Mouse (Mus musculus) hematopoietic stem cell, adult 5-6 weeks (primary cell): ENCODE data around the gene Syt13. TPM values are rescaled to one million over a fixed set of nuclear protein-coding genes. Genes with fewer than 3 reads are reported as not detected.
A peak's percentile ranks its signal among the peaks of the same experiment; 100 is the strongest.

ENCODE experiments used
- ATAC-seq, 2 experiments: fragments of 125-278 bp in 1 of 2; replicated peaks in 1 of 2; 2 replicates each; pipeline ENCODE4 v1.8.0; 2016 to 2017; ENCODE audit warnings: inconsistent platforms in 2 of 2, mild to moderate bottlenecking in 2 of 2, moderate number of reproducible peaks in 2 of 2, low read depth in 1 of 2, moderate TSS enrichment in 1 of 2; ENCODE audit not compliant: low FRiP score in 2 of 2, poor library complexity in 2 of 2, severe bottlenecking in 2 of 2, insufficient read depth in 1 of 2, low TSS enrichment in 1 of 2
- total RNA-seq: library from RNA; stranded (forward); fragments of 172-1452, 232-1000 nt; gene quantifications from 2 replicates; pipeline ENCODE4 v1.2.3, GENCODE M21; 2017

Gene Syt13
- total RNA-seq, 1 experiment from 2014 or later: not detected

- 0 out of 4 replicates have a peak, but pooled peaks of 1 of the 2 experiments have one; percentile 5 for ATAC-seq
Observed at GRCm38 (mm10) chr2:92982591-92983272, 67.8 kb downstream of the Syt13 start.

- ATAC-seq: peak in 1 of 2 experiments; percentile 9; a peak in 1 of 4 replicates
Observed at GRCm38 (mm10) chr2:92983273-92983620, 68.3 kb downstream of the Syt13 start.

- no peak for ATAC-seq
Observed at GRCm38 (mm10) chr2:92984321-92985108, 69.6 kb downstream of the Syt13 start.

DNA sequence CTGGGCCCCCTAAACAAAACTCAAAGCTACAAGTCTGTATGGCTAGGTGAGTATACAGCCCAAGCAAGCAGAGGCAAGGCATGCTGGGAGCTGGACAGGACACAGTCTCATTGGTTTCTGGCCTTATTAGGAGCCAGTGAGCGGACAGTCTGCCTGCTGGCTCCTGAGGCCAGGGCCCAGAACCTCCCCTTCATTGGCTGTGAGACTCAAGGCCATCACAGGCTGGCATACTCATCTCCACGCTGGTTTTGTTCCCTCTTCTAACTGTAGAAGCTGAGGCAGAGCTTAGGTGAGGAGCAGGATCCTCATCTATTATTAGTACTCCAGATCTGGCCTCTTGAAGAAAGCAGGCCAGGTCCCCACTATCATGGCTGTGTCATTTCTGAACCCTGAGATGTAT is 70.3 kb downstream of the Syt13 start:
- ATAC-seq: no peak

GRCm38 (mm10) chr2:92985600-92985999 is 70.7 kb downstream of the Syt13 start:
- no peak for ATAC-seq

DNA sequence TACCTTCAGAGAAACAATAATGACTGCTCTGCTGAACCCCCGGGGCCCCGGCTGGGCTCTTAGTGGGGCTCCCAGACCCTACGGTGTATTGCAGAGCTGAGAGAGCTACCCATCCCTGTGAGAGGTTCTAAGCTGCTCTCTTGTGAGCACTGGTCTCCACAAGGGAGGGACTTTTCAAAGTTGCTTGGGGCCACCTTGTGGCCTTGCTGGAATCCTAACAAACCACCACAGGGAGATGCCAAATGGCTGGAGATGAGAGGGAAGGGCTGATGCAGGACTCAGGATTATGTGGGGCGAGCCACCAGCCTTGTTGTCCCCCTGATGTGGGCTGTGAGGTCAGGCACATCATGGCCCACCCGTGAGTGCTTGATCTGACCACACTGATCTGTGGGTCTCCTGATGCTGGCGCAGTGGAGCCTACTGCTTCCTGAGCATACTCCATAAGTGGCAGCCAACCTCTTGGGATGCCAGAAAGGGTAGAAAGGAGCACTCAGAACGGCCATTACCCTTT is 72.3 kb downstream of the Syt13 start:
- ATAC-seq: no peak

GRCm38 (mm10) chr2:92987901-92988631 is 73.2 kb downstream of the Syt13 start:
- ATAC-seq: peak; percentile 44 to 63

DNA sequence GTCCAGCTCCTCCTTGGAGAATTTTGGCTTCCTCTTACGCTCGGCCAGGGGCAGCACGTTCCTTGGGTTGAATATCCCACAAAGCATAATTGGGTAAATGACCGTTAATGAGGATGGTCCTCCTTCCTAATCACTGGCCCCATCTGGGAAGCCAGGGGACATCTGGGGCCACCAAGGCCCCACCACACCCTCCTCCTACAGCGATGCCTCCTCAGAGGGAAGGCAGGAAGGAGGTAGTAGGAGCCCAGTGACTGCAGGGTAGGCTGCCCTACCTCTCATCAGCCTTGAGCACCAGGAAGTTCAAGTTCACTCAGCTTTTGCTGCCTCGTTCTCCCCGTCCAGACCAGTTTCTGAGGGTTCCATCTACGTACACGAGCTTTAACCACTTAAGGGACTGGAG is 74.7 kb downstream of the Syt13 start:
- no peak for ATAC-seq

DNA sequence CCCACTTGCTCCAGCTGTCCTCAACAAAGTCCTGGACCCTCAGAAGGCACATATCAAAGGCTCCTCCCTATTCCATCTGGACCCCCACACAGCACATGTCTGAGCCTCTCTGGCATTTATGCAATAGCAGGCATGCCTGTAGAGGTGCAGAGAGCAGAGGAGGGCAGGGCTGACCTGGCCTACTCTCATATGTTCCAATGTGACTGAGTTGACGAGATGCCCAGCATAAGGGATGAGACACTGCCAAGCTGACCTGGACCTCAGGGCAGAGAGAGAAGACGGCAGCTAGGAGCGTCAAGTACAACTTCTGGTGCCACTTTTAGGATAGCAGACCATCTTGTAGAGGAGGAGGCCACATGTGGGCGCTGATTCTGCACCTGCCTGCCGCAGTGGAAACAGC is 77.1 kb downstream of the Syt13 start:
- ATAC-seq: no peak

GRCm38 (mm10) chr2:93005028-93005427 is 90.1 kb downstream of the Syt13 start:
- no peak for ATAC-seq

Other genes starting within 250 kb of the Syt13 start
- 9.3 and 14.1 TPM in 2 replicates for gene Prdm11, start 131.1 kb downstream of the Syt13 start, total RNA-seq